Mouse (Mus musculus): ENCODE data around the gene Slc17a4. TPM values are rescaled to one million over a fixed set of nuclear protein-coding genes. Genes with fewer than 3 reads are reported as not detected.

The Slc17a4 gene
- polyA plus RNA-seq, 2 experiments from 2014 or later, result not detected

DNA sequence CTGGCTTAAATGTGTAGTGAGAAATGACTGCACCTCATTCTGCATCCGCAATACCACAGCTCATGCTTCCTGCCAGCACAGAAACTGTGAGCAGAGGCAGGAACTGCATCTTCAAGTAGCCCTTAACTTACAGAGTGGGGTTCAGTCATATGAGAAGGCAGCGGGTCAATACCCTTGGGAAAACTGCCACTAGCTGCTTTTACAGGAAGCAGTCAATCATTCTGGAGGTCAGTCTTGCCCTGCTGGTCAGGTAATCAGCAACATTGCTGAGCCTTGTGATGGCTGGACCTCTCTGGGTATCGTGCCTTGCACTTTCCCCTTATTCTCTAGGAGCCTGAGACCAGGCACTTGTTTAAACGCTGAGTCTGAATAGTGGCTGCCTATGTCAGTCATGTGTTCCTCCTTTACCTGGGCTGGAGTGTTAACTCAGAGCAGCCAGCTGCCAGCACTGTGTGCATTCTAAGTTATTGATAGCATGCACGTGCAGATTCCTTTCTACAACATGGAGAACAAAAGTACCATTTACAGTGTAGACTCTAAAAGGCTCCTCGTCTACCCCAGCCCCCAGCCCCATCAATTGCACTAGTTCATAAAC lies 25.7 kb downstream of the Slc17a4 start:
- no peak for ATAC-seq

DNA sequence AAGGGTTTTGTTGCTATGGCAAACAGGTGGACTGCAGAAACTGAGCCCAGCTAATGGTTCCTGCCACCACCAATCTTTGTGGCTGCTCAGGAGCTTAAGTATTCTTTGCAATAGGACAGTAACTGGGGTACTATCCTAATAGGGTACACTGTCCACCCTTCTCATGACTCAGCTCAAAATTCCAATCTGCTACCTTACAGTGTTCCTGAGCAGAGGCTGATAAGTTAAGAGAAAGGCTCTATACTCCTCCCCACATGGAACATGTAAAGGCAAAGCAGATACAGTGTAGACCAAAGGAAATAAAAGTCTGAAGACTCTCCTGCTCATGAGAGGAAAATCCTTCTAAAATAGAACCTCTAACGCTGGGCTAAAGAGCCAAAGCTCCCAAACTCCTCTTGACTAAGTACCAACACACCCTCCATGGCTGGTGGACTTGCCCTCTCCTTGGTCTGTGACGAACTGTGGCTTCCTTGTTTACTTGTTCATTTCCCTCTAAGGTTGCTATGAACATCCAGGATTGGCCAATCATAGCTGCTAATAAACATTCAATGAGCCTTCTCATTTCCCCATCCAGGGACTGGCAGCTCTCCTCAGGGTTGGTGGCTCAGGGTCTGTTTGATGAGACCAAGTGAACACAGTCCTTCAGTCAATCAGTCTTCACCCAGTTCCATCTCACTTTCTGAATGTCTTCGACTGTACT lies 27.6 kb downstream of the Slc17a4 start:
- no peak for ATAC-seq

DNA sequence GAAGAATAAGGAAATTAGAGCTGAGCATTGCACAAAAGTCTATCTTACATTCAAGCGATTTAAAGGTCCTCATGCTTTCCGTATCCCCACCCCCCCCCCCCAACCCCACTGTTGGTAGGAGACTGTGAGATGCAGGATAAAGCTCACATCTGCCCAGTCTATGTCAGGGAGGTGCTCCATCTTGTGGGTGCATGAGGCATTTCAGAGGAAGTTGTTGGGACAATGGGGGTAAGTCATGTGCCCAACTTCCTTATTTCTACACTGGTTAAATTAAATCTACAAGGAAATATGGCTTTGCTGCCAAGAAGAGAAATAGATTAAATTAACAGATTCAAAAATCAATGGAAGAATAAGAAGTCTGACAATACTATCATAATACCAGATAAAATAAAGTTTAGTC lies 29.3 kb downstream of the Slc17a4 start:
- no peak for ATAC-seq

DNA sequence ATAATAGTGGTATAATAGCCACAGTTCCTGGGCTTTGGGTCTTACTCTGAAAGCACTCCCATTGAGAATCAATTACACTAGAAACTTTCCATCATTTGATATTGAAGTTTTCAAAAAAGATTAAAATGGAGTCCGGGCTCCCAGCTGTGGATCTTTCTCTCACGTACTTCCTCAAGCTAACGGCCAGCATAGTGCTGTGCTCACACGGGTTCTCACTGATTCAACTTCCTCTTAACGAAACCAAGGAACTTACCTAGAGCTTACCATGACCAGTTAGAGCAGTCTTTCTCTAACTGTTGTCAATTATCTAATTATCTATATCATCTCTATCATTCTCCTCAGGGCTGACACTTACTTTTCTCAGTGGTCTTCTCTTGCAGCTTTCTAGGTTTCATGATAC lies 35.2 kb downstream of the Slc17a4 start:
- no peak for ATAC-seq

GRCm38 (mm10) chr13:23879106-23879505 lies 35.7 kb downstream of the Slc17a4 start:
- no peak for ATAC-seq

GRCm38 (mm10) chr13:23873141-23873540 lies 41.7 kb downstream of the Slc17a4 start:
- no peak for ATAC-seq

DNA sequence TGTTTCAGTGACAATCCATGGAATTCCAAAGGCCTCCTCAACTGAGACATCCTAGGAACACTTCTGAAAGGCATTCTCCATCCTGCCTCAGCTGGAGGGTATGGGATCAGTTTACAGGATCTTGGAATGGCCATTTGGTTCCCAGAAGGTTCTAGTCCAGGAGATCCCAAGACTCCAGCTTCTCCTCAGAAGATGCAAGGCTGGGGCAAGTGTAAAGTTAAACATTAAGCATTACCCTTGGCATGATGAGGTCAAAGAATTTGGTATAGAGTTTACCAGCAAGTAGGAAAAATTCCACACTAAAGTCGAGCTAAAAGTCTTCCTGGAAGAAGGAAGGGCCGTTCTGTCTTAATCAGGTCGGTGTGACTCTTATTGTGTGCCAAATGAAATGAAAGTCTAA lies 44.8 kb downstream of the Slc17a4 start:
- no peak for ATAC-seq

GRCm38 (mm10) chr13:23868790-23869533 lies 45.8 kb downstream of the Slc17a4 start:
- ATAC-seq, result no peak

GRCm38 (mm10) chr13:23867405-23867804 lies 47.4 kb downstream of the Slc17a4 start, which contains the start of gene Slc17a1:
TSS of gene Slc17a1 (plus strand) at chr13:23867750.
- ATAC-seq, result no peak

DNA sequence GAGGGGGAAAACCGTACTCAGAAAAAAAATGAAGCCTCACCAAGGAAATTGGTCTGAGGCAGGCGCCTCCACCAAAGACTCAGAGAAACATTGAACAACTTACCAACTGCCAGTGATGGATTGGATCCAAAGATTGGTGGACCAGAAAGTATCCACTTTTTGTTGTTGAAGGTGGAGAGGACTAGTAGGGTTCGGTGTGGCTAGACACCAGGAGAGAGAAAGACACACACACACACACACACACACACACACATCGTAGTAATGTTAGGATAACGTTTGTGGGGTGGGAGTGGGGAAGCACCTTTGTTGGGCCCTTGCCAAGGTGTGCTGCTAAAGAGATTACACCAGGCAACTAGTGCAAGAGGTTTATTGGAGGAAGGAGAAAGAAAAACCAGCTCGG lies 47.8 kb downstream of the Slc17a4 start:
- ATAC-seq, result no peak

- ATAC-seq, result no peak
Observed at GRCm38 (mm10) chr13:23866086-23866710, 48.6 kb downstream of the Slc17a4 start.

- ATAC-seq, result no peak
Observed at GRCm38 (mm10) chr13:23864711-23865110, 50.1 kb downstream of the Slc17a4 start.

DNA sequence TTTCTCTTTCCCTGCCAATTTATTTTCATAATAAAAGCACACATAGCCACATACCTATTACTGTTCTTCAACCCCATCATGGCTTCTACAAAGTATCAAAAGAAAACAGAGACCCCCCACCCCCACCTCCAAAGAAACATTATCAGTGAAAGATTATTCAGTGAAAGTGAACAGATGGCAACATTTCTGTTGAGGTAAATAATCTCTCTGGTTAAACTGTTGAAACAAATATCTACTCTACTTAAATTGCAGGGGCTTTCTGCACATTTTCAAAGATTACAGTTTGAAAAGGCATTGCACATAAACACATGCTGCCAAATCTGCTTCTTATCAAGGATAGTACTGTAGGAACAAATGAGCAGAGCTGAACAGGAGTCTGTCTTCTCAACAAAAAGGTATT lies 53.0 kb downstream of the Slc17a4 start:
- ATAC-seq, result no peak

- ATAC-seq, result no peak
Observed at GRCm38 (mm10) chr13:23856401-23856800, 58.4 kb downstream of the Slc17a4 start.

DNA sequence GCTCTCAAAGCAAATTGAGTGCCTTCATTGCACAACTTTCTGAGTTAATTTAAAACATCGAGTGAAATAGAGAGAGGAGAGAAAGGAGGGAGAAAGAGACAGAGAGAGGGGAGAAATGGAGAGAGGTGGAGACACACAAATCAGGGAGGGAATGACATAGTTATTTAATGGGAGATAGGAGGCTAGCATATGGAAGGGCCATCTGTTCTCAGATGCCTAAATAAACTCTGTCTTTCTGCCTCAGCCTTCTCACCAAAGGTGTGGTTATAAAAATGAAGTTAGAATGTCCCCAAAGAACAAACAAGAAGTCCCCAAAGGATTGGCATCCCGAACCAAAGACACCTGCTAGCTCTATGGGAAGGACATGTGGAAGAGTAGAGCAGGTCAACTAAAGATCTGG lies 65.5 kb downstream of the Slc17a4 start:
- no peak for ATAC-seq

Other genes starting within 250 kb of the Slc17a4 start
- gene Hist1h2ac, start 231.1 kb downstream of the Slc17a4 start, polyA plus RNA-seq (2017; shearing (Covaris generic)), result under 1 TPM in 1 of 2 experiments, not detected in 1; 0.28 TPM
- gene Hist1h2bc, start 230.8 kb downstream of the Slc17a4 start, polyA plus RNA-seq (2017; shearing (Covaris generic)), result 1 to 10 TPM in 1 of 2 experiments, under 1 TPM in 1; 0.85 to 5.4 TPM
- not detected for gene Hist1h1t, start 219.2 kb downstream of the Slc17a4 start, polyA plus RNA-seq (2017; shearing (Covaris generic))
- gene Hist1h4c, start 216.6 kb downstream of the Slc17a4 start, polyA plus RNA-seq (2017; shearing (Covaris generic)), result 1 to 10 TPM in 1 of 2 experiments, under 1 TPM in 1; 0.57 to 7.4 TPM
- under 1 TPM in 1 of 2 experiments, not detected in 1; 0.80 TPM for gene Hfe, start 204.2 kb downstream of the Slc17a4 start, polyA plus RNA-seq (2017; shearing (Covaris generic))
- gene Hist1h1c, start 176.2 kb downstream of the Slc17a4 start, polyA plus RNA-seq (2017; shearing (Covaris generic)), result 10 to 100 TPM in 1 of 2 experiments, 1 to 10 TPM in 1; 5.3 to 15.2 TPM
- 1 to 10 TPM in 1 of 2 experiments, not detected in 1; 2.4 TPM for gene Hist1h3c, start 169.4 kb downstream of the Slc17a4 start, polyA plus RNA-seq (2017; shearing (Covaris generic))
- under 1 TPM in 1 of 2 experiments, not detected in 1; 0.73 TPM for gene Hist1h2bb, start 168.3 kb downstream of the Slc17a4 start, polyA plus RNA-seq (2017; shearing (Covaris generic))
- 1 to 10 TPM; 9.5 to 10.0 TPM for gene Hist1h2ab, start 163.9 kb downstream of the Slc17a4 start, polyA plus RNA-seq (2017; shearing (Covaris generic))
- not detected for gene Hist1h3b, start 162.7 kb downstream of the Slc17a4 start, polyA plus RNA-seq (2017; shearing (Covaris generic))
- 1 to 10 TPM in 1 of 2 experiments, not detected in 1; 2.8 TPM for gene Hist1h4b, start 158.0 kb downstream of the Slc17a4 start, polyA plus RNA-seq (2017; shearing (Covaris generic))
- gene Hist1h4a, start 153.8 kb downstream of the Slc17a4 start, polyA plus RNA-seq (2017; shearing (Covaris generic)), result 1 to 10 TPM in 1 of 2 experiments, not detected in 1; 3.1 TPM
- gene Hist1h3a, start 152.6 kb downstream of the Slc17a4 start, polyA plus RNA-seq (2017; shearing (Covaris generic)), result 1 to 10 TPM in 1 of 2 experiments, under 1 TPM in 1; 0.73 to 1.7 TPM
- 1 to 10 TPM; 5.1 to 7.8 TPM for gene Hist1h1a, start 151.3 kb downstream of the Slc17a4 start, polyA plus RNA-seq (2017; shearing (Covaris generic))
- gene Trim38, start 145.1 kb downstream of the Slc17a4 start, polyA plus RNA-seq (2017; shearing (Covaris generic)), result not detected
- not detected for gene Slc17a2, start 108.0 kb downstream of the Slc17a4 start, polyA plus RNA-seq (2017; shearing (Covaris generic))
- not detected for gene Slc17a3, start 75.6 kb downstream of the Slc17a4 start, polyA plus RNA-seq (2017; shearing (Covaris generic))
- not detected for gene Slc17a1, start 47.3 kb downstream of the Slc17a4 start, polyA plus RNA-seq (2017; shearing (Covaris generic))
- gene Hist1h2ba, start 19.1 kb upstream of the Slc17a4 start, polyA plus RNA-seq (2017; shearing (Covaris generic)), result not detected
- not detected for gene Hist1h2aa, start 19.5 kb upstream of the Slc17a4 start, polyA plus RNA-seq (2017; shearing (Covaris generic))
- gene Scgn, start 76.2 kb upstream of the Slc17a4 start, polyA plus RNA-seq (2017; shearing (Covaris generic)), result not detected

Data from activated CD4-positive, CD25-positive, alpha-beta regulatory T cell, adult 4 months (primary cell).